9 mouse cellular contexts compared by ENCODE assay signal in genomic region chr2:59828103-59828655, GRCm38 (mm10). TPM values are rescaled to one million over a fixed set of nuclear protein-coding genes. Genes with fewer than 3 reads are reported as not detected.
DNase-seq lines count a peak whose midpoint lies in the region; ATAC-seq lines count a peak whose summit lies in the region.
"Had no signal": no experiment of that assay in that cellular context is flagged by ENCODE, and none has a peak within 500 bp of the region (broad histone marks: within the 10 kb centered on the region; RNA-seq: fewer than 3 reads in every experiment).

No protein-coding gene starts in this region.

- no peak overlapping the region for H3K4me3 ChIP-seq in heart, embryonic 13.5 days
- H3K4me3 ChIP-seq in lung, embryonic 15.5 days: no peak overlapping the region
- H3K4me3 ChIP-seq in embryonic facial prominence, embryonic 14.5 days (ENCODE audit: low read depth, low read length): no peak overlapping the region
- no peak overlapping the region for H3K4me3 ChIP-seq in limb, embryonic 15.5 days

- H3K9me3 ChIP-seq in heart, embryonic 13.5 days: no peaks in the 10 kb centered on the region
- no peaks in the 10 kb centered on the region for H3K9me3 ChIP-seq in lung, embryonic 15.5 days
- H3K9me3 ChIP-seq in embryonic facial prominence, embryonic 14.5 days (ENCODE audit: control insufficient read depth, low read length): no peaks in the 10 kb centered on the region
- no peaks in the 10 kb centered on the region for H3K9me3 ChIP-seq in limb, embryonic 15.5 days

- peaks cover 96% of the 10 kb centered on the region for H3K4me1 ChIP-seq in heart, embryonic 13.5 days
- peaks cover 38% of the 10 kb centered on the region for H3K4me1 ChIP-seq in lung, embryonic 15.5 days
- H3K4me1 ChIP-seq in embryonic facial prominence, embryonic 14.5 days (ENCODE audit: control insufficient read depth, insufficient read depth, low read length): peaks cover 26% of the 10 kb centered on the region
- H3K4me1 ChIP-seq in limb, embryonic 15.5 days: peaks cover 29% of the 10 kb centered on the region

- H3K9ac ChIP-seq in heart, embryonic 13.5 days: peak overlapping the region; percentile 37; the same call in 1 of the 2 replicates
- no peak overlapping the region for H3K9ac ChIP-seq in lung, embryonic 15.5 days
- no peak overlapping the region for H3K9ac ChIP-seq in embryonic facial prominence, embryonic 14.5 days (ENCODE audit: low read depth, low read length)
- no peak overlapping the region for H3K9ac ChIP-seq in limb, embryonic 15.5 days

- no peak for DNase-seq in heart, postnatal 25 days (ENCODE audit: low spot score)
- DNase-seq in lung, postnatal 36 days: no peak
- no peak for DNase-seq in embryonic facial prominence, embryonic 14.5 days (ENCODE audit: low spot score)
- DNase-seq in neural tube, embryonic 10.5 days (ENCODE audit: extremely low spot score, low spot score): no peak
- DNase-seq in thymus, postnatal 0 days (ENCODE audit: low spot score): no peak
- DNase-seq: cerebellum, adult 9-11 months had no signal

- WGBS in heart, embryonic 13.5 days: 47% methylated on average over 11 of the region's 11 CpGs
- 49% methylated on average over 11 of the region's 11 CpGs for WGBS in lung, embryonic 15.5 days
- WGBS in embryonic facial prominence, embryonic 14.5 days: 51% methylated on average over 11 of the region's 11 CpGs
- WGBS in limb, embryonic 15.5 days: 48% methylated on average over 11 of the region's 11 CpGs

- no peak for ATAC-seq in heart, embryonic 13.5 days (ENCODE audit: extremely low read depth, insufficient number of reproducible peaks, low FRiP score, low TSS enrichment)
- no peak for ATAC-seq in lung, embryonic 15.5 days (ENCODE audit: borderline replicate concordance, extremely low read depth, low FRiP score, low TSS enrichment)
- ATAC-seq in embryonic facial prominence, embryonic 14.5 days (ENCODE audit: low read depth): no peak
- ATAC-seq in limb, embryonic 15.5 days (ENCODE audit: insufficient number of reproducible peaks, low FRiP score, low TSS enrichment, low read depth): no peak

- peak overlapping the region; percentile 98 for H3K27ac ChIP-seq in heart, embryonic 13.5 days (replicated peaks)
- H3K27ac ChIP-seq in lung, embryonic 15.5 days: peak overlapping the region; percentile 54; the same call in 1 of the 2 replicates
- H3K27ac ChIP-seq in embryonic facial prominence, embryonic 14.5 days (replicated peaks; ENCODE audit: low read depth, low read length): peak overlapping the region; percentile 48; the same call in 1 of the 2 replicates
- H3K27ac ChIP-seq in limb, embryonic 15.5 days: 0 out of 2 replicates have a peak overlapping the region, but pooled peaks have one; percentile 74

- H3K27me3 ChIP-seq in heart, embryonic 13.5 days (replicated peaks): no peaks in the 10 kb centered on the region
- no peaks in the 10 kb centered on the region for H3K27me3 ChIP-seq in lung, embryonic 15.5 days
- H3K27me3 ChIP-seq in embryonic facial prominence, embryonic 14.5 days (replicated peaks; ENCODE audit: control insufficient read depth, insufficient read depth, low read length): no peaks in the 10 kb centered on the region
- no peaks in the 10 kb centered on the region for H3K27me3 ChIP-seq in limb, embryonic 15.5 days

- H3K4me2 ChIP-seq in heart, embryonic 13.5 days: peak overlapping the region; percentile 51
- H3K4me2 ChIP-seq in lung, embryonic 15.5 days: no peak overlapping the region
- no peak overlapping the region for H3K4me2 ChIP-seq in embryonic facial prominence, embryonic 14.5 days (ENCODE audit: low read depth, low read length)
- no peak overlapping the region for H3K4me2 ChIP-seq in limb, embryonic 15.5 days

- H3K36me3 ChIP-seq in heart, embryonic 13.5 days: peaks cover 17% of the 10 kb centered on the region
- no peaks in the 10 kb centered on the region for H3K36me3 ChIP-seq in lung, embryonic 15.5 days
- 0 out of 2 replicates have a peak, but pooled peaks cover 2% of the 10 kb centered on the region for H3K36me3 ChIP-seq in embryonic facial prominence, embryonic 14.5 days (ENCODE audit: control insufficient read depth, insufficient read depth, low read length)
- peaks cover 30% of the 10 kb centered on the region for H3K36me3 ChIP-seq in limb, embryonic 15.5 days

- intact Hi-C loops in heart, postnatal 25 days (cut with DNase I): no loop called here

RNA-seq across cellular contexts. Expression of gene Wdsub1, which starts 54.2 kb away (rescaled TPM):
- 42.7 and 51.8 TPM in 2 replicates for polyA plus RNA-seq in heart, embryonic 13.5 days (2015; fragmentation: Nextera tagmentation; extraction: Ambion mirVana)
- 10 to 100 TPM; 21.3 to 21.5 TPM for total RNA-seq in heart, postnatal 25 days (2021)
- 34.7 and 35.6 TPM in 2 replicates for polyA plus RNA-seq in lung, embryonic 15.5 days (2015; fragmentation: Nextera tagmentation; extraction: Ambion mirVana)
- polyA plus RNA-seq in embryonic facial prominence, embryonic 14.5 days (2014; fragmentation: Nextera tagmentation; extraction: Ambion mirVana): 29.1 and 32.7 TPM in 2 replicates
- polyA plus RNA-seq in limb, embryonic 15.5 days (2015; fragmentation: Nextera tagmentation; extraction: Ambion mirVana): 34.2 and 40.5 TPM in 2 replicates
- 16.3 and 19.0 TPM in 2 replicates for polyA plus RNA-seq in thymus, postnatal 0 days (2015; fragmentation: Nextera tagmentation; extraction: Ambion mirVana)

Comparison
In these comparisons a context has a peak if more than half of its experiments do, and no peak if none do; other contexts are left out.
1. H3K27ac ChIP-seq: peak in every context shown above with its lines; median percentile 98 in heart, embryonic 13.5 days; 74 in limb, embryonic 15.5 days; 54 in lung, embryonic 15.5 days; 48 in embryonic facial prominence, embryonic 14.5 days.